Mouse (Mus musculus): ENCODE data around the gene Gm11214. TPM values are rescaled to one million over a fixed set of nuclear protein-coding genes. Genes with fewer than 3 reads are reported as not detected.

Gm11214 gene
- total RNA-seq (2015; ENCODE audit: low replicate concordance) (not detected in 2 replicates), total RNA-seq (2017; ENCODE audit: low replicate concordance) (not detected in 2 replicates)

GRCm38 (mm10) chr4:63663279-63663678, at the start of gene Gm11214:
Gm11214 (minus strand) TSS chr4:63663379.
- ATAC-seq (replicated peaks; ENCODE audit: low FRiP score, poor library complexity, severe bottlenecking), result no peak

GRCm38 (mm10) chr4:63711886-63712285, 48.7 kb upstream of the Gm11214 start:
- no peak for ATAC-seq (replicated peaks; ENCODE audit: low FRiP score, poor library complexity, severe bottlenecking)

GRCm38 (mm10) chr4:63710431-63711220, 47.4 kb upstream of the Gm11214 start:
- no peak for ATAC-seq (replicated peaks; ENCODE audit: low FRiP score, poor library complexity, severe bottlenecking)

- no peak for ATAC-seq (replicated peaks; ENCODE audit: low FRiP score, poor library complexity, severe bottlenecking)
These were observed 43.2 kb upstream of the Gm11214 start for GRCm38 (mm10) chr4:63706279-63706971.

GRCm38 (mm10) chr4:63704232-63704631, 41.1 kb upstream of the Gm11214 start:
- ATAC-seq (replicated peaks; ENCODE audit: low FRiP score, poor library complexity, severe bottlenecking), result no peak

GRCm38 (mm10) chr4:63703686-63704085, 40.5 kb upstream of the Gm11214 start:
- no peak for ATAC-seq (replicated peaks; ENCODE audit: low FRiP score, poor library complexity, severe bottlenecking)

GRCm38 (mm10) chr4:63702006-63702704, 39.0 kb upstream of the Gm11214 start:
- ATAC-seq (replicated peaks; ENCODE audit: low FRiP score, poor library complexity, severe bottlenecking), result no peak

- no peak for ATAC-seq (replicated peaks; ENCODE audit: low FRiP score, poor library complexity, severe bottlenecking)
These were observed 36.6 kb upstream of the Gm11214 start for GRCm38 (mm10) chr4:63699749-63700148.

GRCm38 (mm10) chr4:63696921-63697320, 33.7 kb upstream of the Gm11214 start:
- no peak for ATAC-seq (replicated peaks; ENCODE audit: low FRiP score, poor library complexity, severe bottlenecking)

GRCm38 (mm10) chr4:63692351-63692750, 29.2 kb upstream of the Gm11214 start:
- ATAC-seq (replicated peaks; ENCODE audit: low FRiP score, poor library complexity, severe bottlenecking), result no peak

GRCm38 (mm10) chr4:63687429-63687828, 24.2 kb upstream of the Gm11214 start:
- ATAC-seq (replicated peaks; ENCODE audit: low FRiP score, poor library complexity, severe bottlenecking), result no peak

- no peak for ATAC-seq (replicated peaks; ENCODE audit: low FRiP score, poor library complexity, severe bottlenecking)
These were observed 23.0 kb upstream of the Gm11214 start for GRCm38 (mm10) chr4:63686157-63686556.

- ATAC-seq (replicated peaks; ENCODE audit: low FRiP score, poor library complexity, severe bottlenecking), result no peak
These were observed 22.0 kb upstream of the Gm11214 start for GRCm38 (mm10) chr4:63685253-63685525.

GRCm38 (mm10) chr4:63684412-63685252, 21.5 kb upstream of the Gm11214 start:
- ATAC-seq (replicated peaks; ENCODE audit: low FRiP score, poor library complexity, severe bottlenecking), result no peak

GRCm38 (mm10) chr4:63683716-63684115, 20.5 kb upstream of the Gm11214 start:
- no peak for ATAC-seq (replicated peaks; ENCODE audit: low FRiP score, poor library complexity, severe bottlenecking)

- ATAC-seq (replicated peaks; ENCODE audit: low FRiP score, poor library complexity, severe bottlenecking), result no peak
These were observed 19.9 kb upstream of the Gm11214 start for GRCm38 (mm10) chr4:63683056-63683455.

- no peak for ATAC-seq (replicated peaks; ENCODE audit: low FRiP score, poor library complexity, severe bottlenecking)
These were observed 19.3 kb upstream of the Gm11214 start for GRCm38 (mm10) chr4:63682441-63682840.

GRCm38 (mm10) chr4:63681557-63681956, 18.4 kb upstream of the Gm11214 start:
- ATAC-seq (replicated peaks; ENCODE audit: low FRiP score, poor library complexity, severe bottlenecking), result no peak

- ATAC-seq (replicated peaks; ENCODE audit: low FRiP score, poor library complexity, severe bottlenecking), result no peak
These were observed 11.9 kb upstream of the Gm11214 start for GRCm38 (mm10) chr4:63675128-63675527.

GRCm38 (mm10) chr4:63668255-63668654, 5.1 kb upstream of the Gm11214 start:
- ATAC-seq (replicated peaks; ENCODE audit: low FRiP score, poor library complexity, severe bottlenecking), result no peak

Measured in erythroid progenitor cell, adult 5-6 weeks (primary cell).